Comparison of ENCODE assay signal across 10 mouse cellular contexts in genomic region chr9:63880487-63881260, GRCm38 (mm10).
DNase-seq lines count a peak whose midpoint lies in the region; ATAC-seq and TF ChIP-seq lines count a peak whose summit lies in the region.
"Had no signal": no experiment of that assay in that cellular context is flagged by ENCODE, and none has a peak within 500 bp of the region (broad histone marks: within the 10 kb centered on the region; RNA-seq: fewer than 3 reads in every experiment).

No protein-coding gene starts in this region.

- no peak overlapping the region for H3K4me3 ChIP-seq in heart, postnatal 0 days (ENCODE audit: low read depth, low read length)
- H3K4me3 ChIP-seq in embryonic facial prominence, embryonic 11.5 days (ENCODE audit: low read depth, low read length) = no peak overlapping the region
- 0 out of 2 replicates have a peak overlapping the region, but pooled peaks have one; percentile 7 for H3K4me3 ChIP-seq in hindbrain, embryonic 14.5 days (replicated peaks; ENCODE audit: low read length)
- H3K4me3 ChIP-seq in midbrain, embryonic 11.5 days (ENCODE audit: low read depth, low read length) = peak overlapping the region; percentile 11; the same call in 1 of the 2 replicates
- H3K4me3 ChIP-seq: megakaryocyte, embryonic 14.5 days had no signal

- no peak for ATAC-seq in heart, postnatal 0 days (ENCODE audit: insufficient read depth, low read depth)
- ATAC-seq in embryonic facial prominence, embryonic 11.5 days (replicated peaks; ENCODE audit: insufficient number of reproducible peaks, low FRiP score, low TSS enrichment, low read depth) = no peak
- ATAC-seq in hindbrain, embryonic 14.5 days (ENCODE audit: low FRiP score) = peak; percentile 57; the same call in 1 of the 2 replicates
- peak; percentile 27; the same call in 1 of the 2 replicates for ATAC-seq in midbrain, embryonic 11.5 days (ENCODE audit: low FRiP score)
- no peak for ATAC-seq in erythroblast, adult 5-6 weeks (replicated peaks; ENCODE audit: low FRiP score, poor library complexity, severe bottlenecking)
- ATAC-seq in megakaryocyte-erythroid progenitor cell, adult 5-6 weeks (replicated peaks; ENCODE audit: low FRiP score, low TSS enrichment, poor library complexity, severe bottlenecking) = no peak

- TF ChIP-seq CTCF in heart, postnatal 0 days (IDR thresholded peaks at IDR 0.05; ENCODE audit: low read depth) = no peak

- peaks cover 23% of the 10 kb centered on the region for H3K4me1 ChIP-seq in heart, postnatal 0 days (ENCODE audit: control insufficient read depth, insufficient read depth)
- H3K4me1 ChIP-seq in embryonic facial prominence, embryonic 11.5 days (ENCODE audit: control insufficient read depth, insufficient read depth, low read length) = peaks cover 2% of the 10 kb centered on the region; the same call in 1 of the 2 replicates
- H3K4me1 ChIP-seq in hindbrain, embryonic 14.5 days (replicated peaks; ENCODE audit: control insufficient read depth, insufficient read depth, low read length) = peaks cover 38% of the 10 kb centered on the region
- H3K4me1 ChIP-seq in midbrain, embryonic 11.5 days (ENCODE audit: control insufficient read depth, insufficient read depth, low read length) = peaks cover 23% of the 10 kb centered on the region

- H3K36me3 ChIP-seq in heart, postnatal 0 days (replicated peaks; ENCODE audit: control insufficient read depth, insufficient read depth, low read length) = no peaks in the 10 kb centered on the region
- no peaks in the 10 kb centered on the region for H3K36me3 ChIP-seq in embryonic facial prominence, embryonic 11.5 days (replicated peaks; ENCODE audit: control insufficient read depth, insufficient read depth, low read depth, low read length)
- no peaks in the 10 kb centered on the region for H3K36me3 ChIP-seq in hindbrain, embryonic 14.5 days (replicated peaks; ENCODE audit: control insufficient read depth, insufficient read depth)
- H3K36me3 ChIP-seq in midbrain, embryonic 11.5 days (ENCODE audit: control insufficient read depth, insufficient read depth, low read length) = no peaks in the 10 kb centered on the region
- H3K36me3 ChIP-seq: G1E had no signal

- DNase-seq in heart, postnatal 0 days (ENCODE audit: low spot score) = no peak
- DNase-seq in heart, adult 9 months (ENCODE audit: low spot score in 2 of 2) = no peak
- DNase-seq in embryonic facial prominence, embryonic 11.5 days (ENCODE audit: low spot score) = no peak
- peak; percentile 63 for DNase-seq in hindbrain, embryonic 14.5 days (ENCODE audit: low spot score)
- no peak for DNase-seq in midbrain, embryonic 11.5 days (ENCODE audit: low spot score, missing footprints)
- DNase-seq in ovary, postnatal 14 days (ENCODE audit: low spot score) = no peak

- TF ChIP-seq EP300 in heart, postnatal 0 days (IDR thresholded peaks at IDR 0.05; ENCODE audit: low read depth) = no peak

- no peaks in the 10 kb centered on the region for H3K27me3 ChIP-seq in heart, postnatal 0 days (ENCODE audit: control insufficient read depth, insufficient read depth, low read length)
- H3K27me3 ChIP-seq in embryonic facial prominence, embryonic 11.5 days (ENCODE audit: control insufficient read depth, insufficient read depth, low read length) = no peaks in the 10 kb centered on the region
- no peaks in the 10 kb centered on the region for H3K27me3 ChIP-seq in hindbrain, embryonic 14.5 days (ENCODE audit: control insufficient read depth, insufficient read depth, low read length)
- H3K27me3 ChIP-seq in midbrain, embryonic 11.5 days (ENCODE audit: control insufficient read depth, insufficient read depth, low read length) = no peaks in the 10 kb centered on the region

- H3K4me2 ChIP-seq in heart, postnatal 0 days (ENCODE audit: low read depth, low read length) = peak overlapping the region; percentile 28; the same call in 1 of the 2 replicates
- H3K4me2 ChIP-seq in embryonic facial prominence, embryonic 11.5 days (ENCODE audit: low read depth, low read length) = peak overlapping the region; percentile 37
- peak overlapping the region; percentile 48 for H3K4me2 ChIP-seq in hindbrain, embryonic 14.5 days (replicated peaks)
- peak overlapping the region; percentile 49 for H3K4me2 ChIP-seq in midbrain, embryonic 11.5 days

- no peaks in the 10 kb centered on the region for H3K9me3 ChIP-seq in heart, postnatal 0 days (replicated peaks; ENCODE audit: control insufficient read depth, low read length)
- no peaks in the 10 kb centered on the region for H3K9me3 ChIP-seq in embryonic facial prominence, embryonic 11.5 days (replicated peaks; ENCODE audit: control insufficient read depth, low read length)
- H3K9me3 ChIP-seq in hindbrain, embryonic 14.5 days (ENCODE audit: control insufficient read depth, low read length) = no peaks in the 10 kb centered on the region
- no peaks in the 10 kb centered on the region for H3K9me3 ChIP-seq in midbrain, embryonic 11.5 days (ENCODE audit: control insufficient read depth, low read length)
- H3K9me3 ChIP-seq: G1E had no signal

- H3K9ac ChIP-seq in heart, postnatal 0 days (replicated peaks; ENCODE audit: low read depth, low read length) = no peak overlapping the region
- H3K9ac ChIP-seq in embryonic facial prominence, embryonic 11.5 days (replicated peaks; ENCODE audit: low read length) = no peak overlapping the region
- H3K9ac ChIP-seq in hindbrain, embryonic 14.5 days = 0 out of 2 replicates have a peak overlapping the region, but pooled peaks have one; percentile 12
- H3K9ac ChIP-seq in midbrain, embryonic 11.5 days (ENCODE audit: low read length) = no peak overlapping the region

- no peak overlapping the region for H3K27ac ChIP-seq in heart, postnatal 0 days (ENCODE audit: low read depth)
- H3K27ac ChIP-seq in embryonic facial prominence, embryonic 11.5 days (replicated peaks; ENCODE audit: low read depth, low read length) = no peak overlapping the region
- H3K27ac ChIP-seq in hindbrain, embryonic 14.5 days = peak overlapping the region; percentile 47
- H3K27ac ChIP-seq in midbrain, embryonic 11.5 days (ENCODE audit: low read depth, low read length) = no peak overlapping the region; the same call in 1 of the 2 replicates

- 46% methylated on average over 26 of the region's 26 CpGs for WGBS in heart, postnatal 0 days
- 28% methylated on average over 26 of the region's 26 CpGs for WGBS in embryonic facial prominence, embryonic 11.5 days
- WGBS in hindbrain, embryonic 14.5 days = 6% methylated on average over 25 of the region's 26 CpGs
- WGBS in midbrain, embryonic 11.5 days = 25% methylated on average over 26 of the region's 26 CpGs

Comparison
In these comparisons a context has a peak if more than half of its experiments do, and no peak if none do; other contexts are left out.
1. ATAC-seq: peak in hindbrain, embryonic 14.5 days (single experiment) and midbrain, embryonic 11.5 days (single experiment); none in heart, postnatal 0 days (single experiment), embryonic facial prominence, embryonic 11.5 days (single experiment), erythroblast, adult 5-6 weeks (single experiment) and megakaryocyte-erythroid progenitor cell, adult 5-6 weeks (single experiment).
2. H3K4me3 ChIP-seq: peak in hindbrain, embryonic 14.5 days (single experiment) and midbrain, embryonic 11.5 days (single experiment); none in heart, postnatal 0 days (single experiment) and embryonic facial prominence, embryonic 11.5 days (single experiment).
3. Peak in every context shown above with its lines, with median percentiles within 50 percentile points of each other: H3K4me2 ChIP-seq.